Mouse (Mus musculus) CD4-positive, CD25-positive, alpha-beta regulatory T cell, adult 2 months (primary cell): Measurements from ENCODE around the gene Nanos1.

Experiments used
- DNase-seq: peaks from one replicate; pipeline ENCODE4 v3.0.0-alpha.2; 2012; ENCODE audit warnings: low read depth, low spot score

Nanos1 gene

DNA sequence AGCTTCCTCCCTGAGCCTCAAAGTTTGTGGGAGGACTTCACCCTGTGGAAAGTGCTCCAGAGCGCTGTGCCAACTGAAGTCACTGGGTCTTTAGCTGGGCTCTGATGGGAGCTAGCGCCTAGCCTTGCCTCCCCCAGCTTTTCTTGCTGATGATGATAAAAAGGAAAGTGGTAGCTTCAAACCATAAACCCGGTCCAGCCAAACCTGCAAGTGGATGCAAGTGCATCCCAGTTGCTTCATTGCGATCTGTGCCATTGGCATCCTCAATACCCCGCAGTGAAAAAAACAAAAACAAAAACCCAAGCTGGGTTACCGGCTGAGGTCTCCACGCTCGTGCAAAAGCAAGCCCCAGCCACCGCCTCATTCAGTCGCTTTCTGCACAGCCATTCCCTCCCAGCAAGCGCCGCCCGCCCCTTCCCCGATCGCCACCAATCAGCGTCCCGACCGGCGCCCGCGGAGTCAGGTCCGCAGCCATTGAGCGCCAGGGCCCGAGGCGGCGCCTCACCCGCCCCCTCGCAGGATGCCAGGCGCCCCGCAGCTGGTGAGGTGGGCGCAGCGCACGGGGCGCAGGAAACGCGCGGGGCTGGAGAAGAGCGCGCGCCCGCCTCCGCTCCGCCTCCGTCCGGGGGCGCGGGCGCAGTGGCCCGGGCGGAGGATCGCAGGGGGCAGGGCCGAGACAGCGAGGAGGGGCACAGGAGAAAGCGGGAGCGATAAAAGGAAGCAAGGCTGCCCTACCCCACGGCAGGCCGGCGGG, at the start of gene Nanos1:
Gene Nanos1 (plus strand): TSS at position 550 of the 754 bp plus-strand sequence.
- peak; percentile 94 for DNase-seq

DNA sequence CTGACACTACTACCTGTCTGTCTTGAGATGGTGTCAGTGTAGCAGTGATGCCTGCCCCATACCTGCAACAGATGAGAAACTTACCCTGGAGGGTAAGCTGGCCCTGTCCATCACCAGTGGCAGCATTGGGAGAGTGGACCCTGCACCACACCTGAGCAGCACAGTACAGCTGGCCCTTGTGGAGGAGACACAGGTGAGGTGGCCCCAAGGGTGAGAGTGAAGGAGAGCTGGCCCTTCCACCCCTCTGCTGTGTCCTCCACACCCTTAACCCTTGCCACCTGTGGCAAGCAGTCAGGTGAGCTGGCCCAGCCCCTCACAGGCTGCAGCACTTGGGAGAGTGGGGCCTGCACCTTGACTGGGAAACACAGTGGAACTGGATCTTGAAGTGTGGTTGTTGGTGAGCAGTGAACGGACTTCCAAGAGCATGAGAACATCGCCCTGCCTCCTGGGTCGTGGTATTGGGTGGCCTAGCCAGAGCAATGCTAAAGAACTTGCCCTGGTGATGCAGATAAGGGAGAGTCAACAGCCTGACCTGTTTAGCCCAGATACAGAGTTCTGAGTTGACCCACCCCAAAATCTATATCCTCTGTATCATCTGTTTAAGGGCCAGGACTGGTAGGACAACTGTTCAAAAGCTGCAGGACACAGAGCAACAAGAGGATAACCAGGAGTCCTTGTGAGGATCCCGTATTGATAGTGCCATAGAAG, 46.4 kb upstream of the Nanos1 start:
- DNase-seq, result no peak

DNA sequence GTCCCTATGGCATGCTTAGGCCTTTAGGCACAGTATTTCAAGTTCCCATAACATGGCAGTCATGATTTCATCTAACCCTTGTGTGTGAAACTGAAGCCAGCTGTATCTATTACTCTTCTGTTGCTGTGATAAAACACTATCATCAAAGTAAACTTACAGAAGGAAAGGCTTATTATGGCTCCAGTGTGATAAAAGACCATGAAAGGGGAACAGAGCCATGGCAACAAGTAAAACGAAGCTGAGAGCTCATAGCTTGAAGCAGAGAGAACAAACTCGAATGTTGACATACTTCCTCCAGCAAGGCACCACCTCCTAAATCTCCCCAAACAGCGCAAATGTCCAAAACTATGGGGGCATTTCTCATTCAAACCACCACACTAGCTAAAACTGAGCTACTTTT, 45.6 kb upstream of the Nanos1 start:
- DNase-seq, result no peak

DNA sequence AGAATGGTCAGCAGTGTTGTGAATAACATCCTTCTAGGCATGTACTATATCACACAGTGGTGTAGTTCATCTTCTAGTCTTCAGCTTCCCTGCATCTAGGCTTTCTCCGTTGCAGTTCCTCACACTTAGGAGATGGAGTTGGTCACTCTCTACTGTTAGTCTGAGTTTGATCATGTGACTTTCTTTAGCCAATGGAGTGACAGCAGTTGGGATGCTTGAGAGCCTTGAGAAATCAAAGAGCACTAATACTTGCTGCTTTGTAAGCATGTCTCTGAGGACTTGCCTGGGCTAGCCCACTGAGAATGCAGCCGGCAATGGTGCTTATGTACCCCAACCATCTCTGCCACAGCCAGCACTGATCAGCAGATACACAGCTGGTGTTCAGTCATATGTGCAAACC, 43.2 kb upstream of the Nanos1 start:
- no peak for DNase-seq

DNA sequence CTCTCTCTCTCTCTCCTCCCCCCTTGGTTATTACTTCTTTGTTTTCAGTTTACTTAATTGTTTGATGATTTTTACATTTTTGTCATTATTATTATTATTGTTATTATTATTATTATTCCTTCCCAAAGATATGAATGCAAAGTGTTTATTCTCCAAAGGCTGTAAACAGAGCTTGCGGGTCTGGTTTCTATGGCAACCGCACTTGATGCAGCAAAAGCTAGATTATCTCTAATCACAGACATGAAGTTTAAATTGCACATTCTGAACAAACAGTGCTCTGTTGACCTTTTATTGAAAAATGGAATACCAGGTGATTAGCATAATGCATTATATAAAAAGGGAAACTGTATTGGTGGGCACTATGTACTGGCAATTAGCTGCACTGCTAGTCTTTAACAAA, 39.4 kb upstream of the Nanos1 start:
- no peak for DNase-seq

DNA sequence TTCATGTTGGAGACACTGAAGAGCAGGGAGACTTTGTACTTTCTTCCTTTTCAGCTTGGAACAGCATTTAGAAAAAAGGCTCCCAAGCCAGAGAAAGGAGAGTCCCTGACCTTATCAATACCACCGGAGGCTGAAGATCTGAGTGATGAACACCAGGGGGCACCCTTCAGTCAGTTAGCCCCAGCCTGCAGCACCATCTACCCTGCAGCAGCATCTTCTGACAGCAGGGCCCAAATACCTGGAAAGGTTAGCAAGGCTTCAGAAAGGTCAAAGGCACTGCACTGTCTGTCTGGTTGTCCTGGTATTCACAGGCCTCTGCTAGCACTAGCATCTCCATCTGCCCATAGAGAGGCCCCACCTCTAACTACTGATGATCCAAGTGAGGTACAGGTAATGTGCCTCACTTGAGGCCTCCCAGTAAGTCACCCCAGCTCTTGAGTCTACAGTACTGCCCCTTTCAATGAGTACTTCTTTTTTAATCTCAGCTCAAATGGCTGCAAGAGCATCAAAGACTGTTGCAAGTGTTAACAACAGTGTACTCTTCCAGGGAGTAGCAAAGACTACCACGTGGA, 25.4 kb upstream of the Nanos1 start:
- DNase-seq, result peak; percentile 77

DNA sequence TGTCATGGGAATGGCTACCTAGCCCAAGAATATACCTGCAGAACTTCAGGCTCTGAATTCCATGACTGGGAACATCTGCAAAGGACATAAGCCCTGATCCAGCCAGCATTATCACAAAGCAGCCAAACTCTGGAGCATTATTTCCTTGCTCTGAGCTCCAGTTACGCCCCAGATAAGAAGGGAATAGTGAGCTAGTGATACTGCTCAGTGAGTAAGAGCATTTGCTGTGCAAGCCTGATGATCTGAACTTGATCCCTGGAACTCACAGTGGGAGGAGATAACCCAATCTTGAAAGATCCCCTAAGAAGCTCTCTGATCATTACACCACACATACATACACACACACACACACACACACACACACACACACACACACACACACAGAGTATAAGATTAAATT, 24.5 kb upstream of the Nanos1 start:
- no peak for DNase-seq

DNA sequence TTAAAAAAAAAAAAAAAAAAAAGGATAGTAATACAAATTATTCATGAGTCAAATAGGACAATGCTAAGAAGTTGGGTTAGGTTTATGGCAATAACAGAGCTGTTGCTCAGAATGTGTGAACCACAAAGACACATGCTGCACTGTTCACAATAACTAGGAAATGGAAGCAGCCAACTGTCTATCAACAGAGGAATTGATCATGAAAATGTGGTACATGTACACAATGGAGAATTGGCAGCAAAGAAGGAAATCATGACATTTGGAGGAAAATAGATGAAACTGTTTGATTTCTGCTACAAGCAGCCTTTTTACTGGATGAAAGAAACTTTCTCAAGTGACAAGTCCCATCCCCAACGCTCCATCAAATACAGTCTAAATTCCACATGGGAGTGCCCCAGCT, 23.8 kb upstream of the Nanos1 start:
- no peak for DNase-seq

DNA sequence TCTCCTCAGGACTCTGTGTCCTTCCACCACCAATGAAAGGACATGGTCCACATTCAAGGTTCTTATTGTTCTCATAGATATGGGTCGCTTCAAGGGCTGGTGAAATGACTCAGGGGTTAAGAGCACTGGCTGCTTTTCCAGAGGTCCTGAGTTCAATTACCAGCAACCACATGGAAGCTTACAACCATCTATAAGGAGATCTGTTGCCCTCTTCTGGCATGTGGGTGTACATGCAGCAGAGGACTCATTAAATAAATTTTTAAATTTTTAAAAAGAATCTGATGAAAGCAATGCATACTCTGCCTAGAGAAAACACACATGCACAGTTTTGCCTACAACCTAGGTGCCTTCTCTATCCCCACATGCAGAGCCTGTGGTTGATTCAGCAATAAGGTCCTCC, 15.2 kb upstream of the Nanos1 start:
- DNase-seq, result no peak

DNA sequence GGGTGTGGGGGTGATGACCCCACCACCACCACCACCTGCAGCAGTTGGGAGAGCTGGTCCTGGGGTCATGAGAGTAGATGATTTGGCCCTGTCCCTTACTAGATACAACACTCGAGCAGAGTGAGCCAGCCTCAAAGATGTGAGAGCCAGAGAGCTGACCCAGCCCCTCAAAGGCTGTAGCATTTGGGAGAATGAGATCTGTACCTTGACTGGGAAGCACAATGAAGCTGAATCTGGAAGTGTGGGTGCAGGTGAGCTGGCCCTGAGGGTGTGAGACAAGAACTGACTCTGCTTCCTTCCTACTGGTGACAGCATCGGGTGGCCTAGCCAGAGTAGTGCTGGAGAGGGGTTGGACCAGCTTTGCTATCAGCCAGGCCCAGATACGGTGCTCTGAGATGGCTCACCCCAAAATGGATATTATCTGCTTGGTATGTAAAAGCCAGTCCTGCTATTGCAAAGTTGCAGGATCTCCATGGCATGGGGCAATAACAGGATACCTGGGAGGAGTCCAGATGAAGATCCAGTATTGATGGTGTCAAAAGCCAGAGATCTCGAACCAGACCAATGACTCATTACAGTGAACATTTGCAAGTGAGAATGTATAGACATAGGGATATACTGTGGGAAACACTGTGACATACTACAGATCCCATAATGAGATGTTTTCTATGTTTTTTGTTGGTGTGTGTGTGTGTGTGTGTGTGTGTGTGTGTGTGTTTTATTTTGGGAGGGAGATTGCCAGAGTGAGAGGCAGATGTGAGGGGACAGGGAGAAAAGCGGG, 11.8 kb upstream of the Nanos1 start:
- DNase-seq, result no peak

DNA sequence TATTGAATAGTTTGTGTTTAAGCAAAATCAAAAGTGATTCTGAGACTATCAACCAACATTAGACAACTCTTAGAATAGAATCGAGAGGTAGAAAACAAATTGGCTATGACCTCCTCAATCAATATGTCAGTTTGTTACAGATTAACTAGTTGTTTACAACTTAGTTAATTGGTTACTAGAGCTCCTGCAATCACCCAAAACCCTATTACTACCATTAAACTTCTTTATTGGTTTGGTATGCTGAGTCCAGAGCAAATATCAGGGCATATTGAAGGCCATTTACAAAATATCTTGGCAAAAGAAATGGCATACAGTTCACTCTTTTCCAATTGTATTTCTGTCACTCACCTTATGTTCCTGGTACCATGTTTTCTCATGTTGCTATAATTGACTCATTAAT, 8.0 kb upstream of the Nanos1 start:
- no peak for DNase-seq

DNA sequence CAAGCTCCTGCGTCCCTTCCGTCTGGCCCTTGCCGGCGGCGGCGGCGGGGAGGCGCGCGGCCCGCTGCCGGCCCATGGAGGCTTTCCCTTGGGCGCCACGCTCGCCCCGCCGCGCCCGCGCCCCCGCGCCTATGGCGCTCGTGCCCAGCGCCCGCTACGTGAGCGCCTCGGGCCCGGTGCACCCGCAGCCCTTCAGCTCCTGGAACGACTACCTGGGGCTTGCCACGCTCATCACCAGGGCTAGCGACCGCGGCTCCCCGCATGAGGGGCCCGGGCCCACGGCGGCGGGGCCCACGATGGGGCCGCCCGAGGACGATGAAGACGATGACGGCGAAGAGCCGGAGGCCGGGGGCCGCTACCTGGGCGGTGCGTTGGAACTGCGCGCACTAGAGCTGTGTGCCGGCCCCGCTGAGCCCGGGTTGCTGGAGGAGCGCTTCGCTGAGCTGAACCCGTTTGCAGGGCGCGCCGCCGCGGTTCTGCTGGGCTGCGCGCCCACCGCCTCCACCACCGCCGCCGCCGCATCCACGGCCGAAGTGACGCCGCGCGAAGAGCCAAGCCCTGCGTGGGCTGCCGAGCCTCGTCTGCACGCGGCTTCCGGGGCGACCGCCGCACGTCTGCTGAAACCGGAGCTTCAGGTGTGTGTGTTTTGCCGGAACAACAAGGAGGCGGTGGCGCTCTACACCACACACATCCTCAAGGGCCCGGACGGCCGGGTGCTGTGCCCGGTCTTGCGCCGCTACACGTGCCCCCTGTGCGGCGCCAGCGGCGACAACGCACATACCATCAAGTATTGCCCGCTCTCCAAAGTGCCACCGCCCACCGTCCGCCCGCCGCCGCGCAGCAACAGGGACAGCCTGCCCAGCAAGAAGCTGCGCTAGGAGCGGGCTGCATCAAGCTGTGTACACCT, 658 bp downstream of the Nanos1 start:
- DNase-seq, result peak; percentile 77

DNA sequence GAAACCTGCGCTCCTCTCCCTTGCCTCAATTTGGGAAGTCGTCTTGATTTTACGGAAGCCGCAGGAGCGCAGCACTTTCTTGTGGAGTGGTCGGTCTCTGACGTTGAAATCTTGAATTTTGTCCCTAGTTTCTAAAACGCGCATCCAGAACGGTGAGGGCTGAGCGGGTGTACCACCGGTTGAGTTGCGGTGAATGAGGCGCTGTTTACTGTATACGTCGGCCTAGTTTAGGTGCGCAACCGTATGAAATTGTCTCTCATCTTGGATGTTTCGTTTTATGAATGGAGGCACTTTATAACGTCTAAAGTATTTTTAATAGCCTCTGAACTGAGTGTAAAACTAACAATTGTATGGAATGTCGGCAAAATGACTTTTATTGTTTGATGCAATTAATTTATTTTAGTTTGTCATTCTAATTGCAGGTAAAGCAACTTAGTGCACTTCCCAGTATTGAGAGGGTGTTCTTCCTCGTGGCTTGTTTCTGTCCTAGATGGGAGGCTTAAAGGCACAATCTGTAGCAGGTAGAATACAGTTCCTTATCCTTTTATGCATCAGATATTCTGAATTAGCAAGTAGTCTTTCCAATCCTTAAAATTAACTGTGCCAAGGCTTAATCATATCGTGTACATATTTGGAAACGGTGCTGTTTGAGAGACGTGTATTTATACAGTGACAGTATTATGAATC, 1.5 kb downstream of the Nanos1 start:
- DNase-seq, result no peak

DNA sequence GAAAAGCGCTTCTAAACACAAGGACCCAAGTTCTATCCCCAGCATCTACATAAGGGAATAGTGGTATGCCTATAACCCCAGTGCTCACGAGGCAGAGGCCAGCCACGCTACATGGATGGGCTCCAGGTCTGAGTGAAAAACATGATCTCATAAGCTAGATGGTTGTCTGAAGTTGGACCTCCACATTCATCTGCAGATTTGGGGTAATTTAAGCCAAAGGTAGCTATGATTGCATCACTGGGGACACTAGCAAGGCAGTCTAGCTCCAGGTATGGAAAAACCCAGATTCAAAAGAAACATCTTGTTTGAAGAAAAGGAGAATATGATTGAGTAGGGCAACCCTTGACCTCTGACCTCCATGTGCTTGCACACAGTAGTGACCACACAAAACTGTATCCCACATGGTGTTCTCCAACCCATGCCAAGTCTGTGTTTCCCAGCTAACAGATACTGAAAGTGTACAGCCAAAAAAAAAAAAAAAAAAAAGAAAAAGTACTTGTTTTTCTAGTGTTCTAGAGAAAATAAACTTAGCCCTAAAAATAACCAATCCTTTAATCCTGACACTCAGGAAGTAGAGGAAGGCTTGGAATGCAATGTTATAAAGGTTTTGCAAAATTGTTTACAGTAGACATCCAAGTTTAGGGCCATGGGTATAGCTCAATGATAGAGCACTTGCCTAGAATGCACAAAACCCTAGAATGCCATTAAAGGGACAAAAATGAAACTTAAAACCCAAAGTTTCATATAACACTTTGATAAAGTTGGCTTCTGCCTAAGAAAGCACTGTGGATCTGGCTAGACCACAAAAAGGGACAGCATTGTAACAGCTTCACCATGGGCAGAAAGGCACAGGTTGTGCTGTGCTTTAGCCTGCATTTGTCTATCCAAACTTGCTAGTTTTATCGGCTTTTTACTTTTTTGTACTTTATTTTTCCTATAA, 3.4 kb downstream of the Nanos1 start:
- DNase-seq, result no peak

DNA sequence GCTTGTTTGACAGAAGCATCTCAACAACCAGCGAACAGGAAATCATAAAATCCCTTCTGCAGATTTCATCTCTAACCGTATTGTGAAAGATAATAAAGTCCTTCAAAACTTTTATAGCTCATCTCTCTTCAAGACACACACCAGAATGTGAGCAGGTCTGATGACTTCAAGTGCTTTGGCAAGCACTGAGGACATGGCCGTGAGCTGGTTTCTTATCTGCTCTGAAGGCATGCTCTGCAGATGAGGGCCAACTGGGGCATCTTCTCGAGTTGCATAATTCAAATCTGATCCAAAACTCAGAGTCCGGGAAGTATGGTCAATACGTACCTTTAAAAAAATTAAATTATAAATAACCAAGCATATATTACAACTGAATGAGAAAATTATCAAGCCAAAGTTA, 17.6 kb downstream of the Nanos1 start:
- no peak for DNase-seq

DNA sequence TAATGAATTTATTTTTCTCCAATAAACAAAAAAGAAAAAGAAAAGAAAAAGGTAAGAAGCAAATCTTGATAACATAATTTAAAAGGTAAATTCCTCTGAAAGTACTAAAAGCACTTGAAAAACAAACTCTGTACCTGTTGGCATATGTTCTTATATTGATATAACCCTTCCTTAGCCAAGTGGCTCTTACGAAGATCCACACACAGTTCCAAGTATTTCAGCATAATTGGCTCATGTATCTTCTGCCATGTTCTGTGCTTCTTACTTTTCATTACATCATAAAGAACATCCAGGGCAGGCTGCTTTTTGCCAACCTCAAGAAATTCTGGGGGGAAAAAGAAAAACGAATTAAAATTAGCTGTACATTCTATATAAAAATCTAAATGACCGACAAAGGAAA, 26.2 kb downstream of the Nanos1 start:
- DNase-seq, result no peak

DNA sequence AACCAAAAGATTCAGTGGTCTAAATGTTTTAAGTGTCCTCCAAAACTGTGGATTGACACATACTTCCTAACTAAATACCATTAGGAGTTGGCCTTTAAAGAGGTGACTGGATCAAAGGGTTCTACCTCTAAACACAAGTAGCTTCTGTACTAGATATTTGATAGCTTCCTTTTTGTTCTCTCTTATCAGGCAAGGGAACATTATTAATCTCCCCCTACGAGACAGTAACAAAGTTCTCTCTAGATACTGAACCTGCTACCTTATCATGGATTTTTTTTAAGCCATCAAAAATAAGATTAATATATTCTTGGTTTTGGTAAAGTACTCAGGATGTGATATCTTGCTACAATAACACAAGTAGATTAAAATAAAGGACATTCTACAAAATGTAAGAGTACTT, 28.9 kb downstream of the Nanos1 start:
- no peak for DNase-seq

DNA sequence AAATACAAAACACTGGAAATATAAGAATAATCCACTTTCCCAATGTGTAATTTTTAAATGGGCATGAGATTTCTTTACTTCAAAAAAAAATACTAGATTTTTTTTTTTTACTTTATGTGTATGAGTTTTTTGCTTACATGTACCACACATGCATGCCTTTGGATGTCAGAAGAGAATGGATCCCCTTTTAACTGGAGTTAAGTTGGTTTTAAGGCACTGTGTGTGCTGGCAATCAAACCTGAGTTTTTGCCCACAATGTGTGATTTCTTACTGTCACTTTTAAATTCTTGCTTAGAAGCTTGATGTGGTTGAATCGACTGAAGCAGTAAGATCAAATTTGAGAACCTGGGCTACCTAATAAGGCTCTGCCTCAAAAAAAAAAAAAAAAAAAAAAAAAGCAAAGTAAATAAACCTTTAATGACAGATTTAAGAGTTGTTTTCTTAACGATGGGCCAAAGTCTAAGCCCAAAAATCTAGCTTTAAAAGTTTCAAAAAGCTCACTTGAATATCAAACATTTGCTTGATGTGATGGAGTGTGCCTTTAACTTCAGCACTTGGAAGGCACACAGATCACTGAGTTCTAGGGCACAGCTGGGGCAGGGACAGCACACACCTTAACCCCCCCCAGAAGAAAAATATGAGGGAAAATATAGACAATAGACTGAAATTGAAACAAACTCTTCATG, 31.8 kb downstream of the Nanos1 start:
- no peak for DNase-seq
